Mouse (Mus musculus) cerebellum, adult 2 months (tissue): Measurements from ENCODE around the gene Gm8773.

Experiments used
- CTCF ChIP-seq: fragments of 200-500 bp; IDR thresholded peaks from 2 replicates; pipeline ENCODE4 v1.5.1; 2011; ENCODE audit warnings: low read depth, mild to moderate bottlenecking, control low read depth, low read length, moderate library complexity, borderline replicate concordance; ENCODE audit not compliant: insufficient read depth
- POLR2A ChIP-seq: fragments of 200-500 bp; IDR thresholded peaks from 2 replicates; pipeline ENCODE4 v1.6.1; 2011; ENCODE audit warnings: low read length, control low read depth, borderline replicate concordance; ENCODE audit not compliant: insufficient read depth

DNA sequence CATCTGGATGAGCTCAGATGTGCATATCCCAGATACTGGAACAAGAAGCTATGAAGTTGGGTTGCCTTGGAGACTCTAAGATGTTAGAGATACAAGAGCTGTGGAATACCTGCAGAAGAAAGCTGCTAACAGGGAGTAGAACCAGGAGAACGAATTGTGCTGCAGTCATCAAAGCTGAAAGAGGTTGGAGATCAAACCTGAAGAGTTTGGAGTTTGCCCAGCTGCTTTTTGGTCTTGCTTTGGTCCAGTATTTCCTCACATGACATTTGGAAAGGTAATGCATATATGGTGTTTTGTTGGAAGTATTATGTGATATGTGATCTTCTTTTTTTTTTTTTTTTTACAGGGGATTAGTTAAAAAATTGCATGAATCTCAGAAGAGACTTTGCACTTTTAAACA, 37.5 kb upstream of the Gm8773 start:
- TF ChIP-seq CTCF (no peak), POLR2A (no peak)
